In the genomic region with DNA sequence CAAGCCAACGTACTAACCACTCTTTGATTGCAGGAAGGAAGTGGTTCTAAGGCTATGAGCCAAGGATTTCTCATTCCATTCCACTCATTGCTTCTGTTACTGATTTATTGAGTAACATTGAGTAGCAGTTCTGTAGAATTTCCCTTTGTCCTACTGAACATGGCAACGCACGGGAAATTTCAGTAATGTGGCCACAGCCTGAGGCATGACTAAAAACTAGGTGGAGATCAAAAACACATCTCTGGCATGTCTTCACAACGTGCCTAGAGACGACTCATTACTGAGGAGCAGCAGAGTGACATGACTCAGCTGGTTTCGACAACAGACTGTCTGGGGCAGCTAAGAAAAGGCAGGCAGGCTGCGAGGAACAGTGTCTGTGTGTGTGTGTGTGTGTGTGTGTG, we compare ENCODE assay signal across 9 mouse cellular contexts. TPM values are rescaled to one million over a fixed set of nuclear protein-coding genes. Genes with fewer than 3 reads are reported as not detected.
DNase-seq lines count a peak whose midpoint lies in the region; ATAC-seq and TF ChIP-seq lines count a peak whose summit lies in the region.
"Had no signal": no experiment of that assay in that cellular context is flagged by ENCODE, and none has a peak within 500 bp of the region (broad histone marks: within the 10 kb centered on the region; RNA-seq: fewer than 3 reads in every experiment).

No protein-coding gene starts in this region.

- TF ChIP-seq POLR2A in embryonic fibroblast, embryonic 13.5 days (IDR thresholded peaks at IDR 0.05; ENCODE audit: low read depth, low read length) = 0 out of 2 replicates have a peak, but pooled peaks have one; percentile 7

- peak; percentile 34 for DNase-seq in gastrocnemius, adult 2 months
- no peak for DNase-seq in gastrocnemius, postnatal 36 days
- DNase-seq in MN1 (ENCODE audit: low spot score) = peak; percentile 17
- DNase-seq in spleen, adult 12 weeks (ENCODE audit: low spot score) = no peak

- H3K4me2 ChIP-seq in kidney, embryonic 16.5 days (replicated peaks; ENCODE audit: low read depth, low read length) = no peak overlapping the region; the same call in 1 of the 2 replicates
- no peak overlapping the region for H3K4me2 ChIP-seq in midbrain, embryonic 16.5 days (ENCODE audit: low read length)
- H3K4me2 ChIP-seq: neural tube, embryonic 13.5 days had no signal

- H3K4me1 ChIP-seq in embryonic fibroblast, embryonic 13.5 days (ENCODE audit: control insufficient read depth, insufficient read depth, low read length) = no peaks in the 10 kb centered on the region
- H3K4me1 ChIP-seq in kidney, embryonic 16.5 days (ENCODE audit: insufficient read depth, low read length) = 0 out of 2 replicates have a peak, but pooled peaks cover 4% of the 10 kb centered on the region
- no peaks in the 10 kb centered on the region for H3K4me1 ChIP-seq in midbrain, embryonic 16.5 days (ENCODE audit: control insufficient read depth, insufficient read depth, low read length)
- H3K4me1 ChIP-seq: neural tube, embryonic 13.5 days had no signal

- no peaks in the 10 kb centered on the region for H3K36me3 ChIP-seq in kidney, embryonic 16.5 days (ENCODE audit: insufficient read depth, low read length)
- no peaks in the 10 kb centered on the region for H3K36me3 ChIP-seq in midbrain, embryonic 16.5 days (ENCODE audit: control insufficient read depth, insufficient read depth, low read length)
- H3K36me3 ChIP-seq: neural tube, embryonic 13.5 days had no signal

- WGBS in kidney, embryonic 16.5 days = 34% methylated on average over 7 of the region's 7 CpGs
- WGBS in midbrain, embryonic 16.5 days = 35% methylated on average over 7 of the region's 7 CpGs

- no peak overlapping the region for H3K27ac ChIP-seq in gastrocnemius, adult 2 months
- peak overlapping the region; percentile 84 for H3K27ac ChIP-seq in embryonic fibroblast, embryonic 13.5 days (ENCODE audit: insufficient read depth, low read length)
- H3K27ac ChIP-seq in kidney, embryonic 16.5 days (ENCODE audit: low read length) = no peak overlapping the region
- no peak overlapping the region for H3K27ac ChIP-seq in midbrain, embryonic 16.5 days (ENCODE audit: low read length)
- H3K27ac ChIP-seq: neural tube, embryonic 13.5 days had no signal

- no peak overlapping the region for H3K4me3 ChIP-seq in gastrocnemius, adult 2 months
- no peak overlapping the region for H3K4me3 ChIP-seq in embryonic fibroblast, embryonic 13.5 days (ENCODE audit: insufficient read depth, low read length)
- H3K4me3 ChIP-seq in kidney, embryonic 16.5 days (ENCODE audit: low read length) = no peak overlapping the region
- H3K4me3 ChIP-seq in midbrain, embryonic 16.5 days (ENCODE audit: low read depth, low read length) = no peak overlapping the region
- H3K4me3 ChIP-seq: neural tube, embryonic 13.5 days had no signal

- no peaks in the 10 kb centered on the region for H3K9me3 ChIP-seq in kidney, embryonic 16.5 days (ENCODE audit: low read length)
- H3K9me3 ChIP-seq in midbrain, embryonic 16.5 days (replicated peaks; ENCODE audit: control insufficient read depth, low read length, poor library complexity, severe bottlenecking) = no peaks in the 10 kb centered on the region
- H3K9me3 ChIP-seq: neural tube, embryonic 13.5 days had no signal

- no peak for TF ChIP-seq CTCF in gastrocnemius, adult 2 months (IDR thresholded peaks at IDR 0.05)
- TF ChIP-seq CTCF in embryonic fibroblast, embryonic 13.5 days (IDR thresholded peaks at IDR 0.05; ENCODE audit: borderline replicate concordance, insufficient read depth, low read length) = no peak

- H3K27me3 ChIP-seq in kidney, embryonic 16.5 days (ENCODE audit: insufficient read depth, low read length) = no peaks in the 10 kb centered on the region
- H3K27me3 ChIP-seq in midbrain, embryonic 16.5 days (ENCODE audit: control insufficient read depth, insufficient read depth, low read depth, low read length) = no peaks in the 10 kb centered on the region
- H3K27me3 ChIP-seq: neural tube, embryonic 13.5 days had no signal

- H3K9ac ChIP-seq in kidney, embryonic 16.5 days (replicated peaks; ENCODE audit: low read length) = no peak overlapping the region
- H3K9ac ChIP-seq in midbrain, embryonic 16.5 days (ENCODE audit: low read depth, low read length) = no peak overlapping the region
- H3K9ac ChIP-seq: neural tube, embryonic 13.5 days had no signal

- intact Hi-C loops in gastrocnemius, adult 2 months (cut with DNase I) = no loop called here
- intact Hi-C loops in gastrocnemius, postnatal 36 days (cut with DNase I) = no loop called here

- ATAC-seq in kidney, embryonic 16.5 days (ENCODE audit: low FRiP score, low TSS enrichment) = peak; percentile 59; the same call in 1 of the 2 replicates
- ATAC-seq in midbrain, embryonic 16.5 days = peak; percentile 91
- no peak for ATAC-seq in inflammation-experienced regulatory T-cells, adult 6 months

RNA-seq across cellular contexts. Expression of gene Sema3c, which starts 18.0 kb away (rescaled TPM):
- 10 to 100 TPM; 48.1 to 59.1 TPM for total RNA-seq in gastrocnemius, adult 2 months (2021)
- total RNA-seq in gastrocnemius, postnatal 36 days (2021) = 10 to 100 TPM; 39.8 to 47.0 TPM
- polyA plus RNA-seq in embryonic fibroblast, embryonic 13.5 days (2011; ENCODE audit: insufficient read length, low read depth, missing spikeins) = 27.9 and 35.7 TPM in 2 replicates
- polyA plus RNA-seq in kidney, embryonic 16.5 days (2015; fragmentation: Nextera tagmentation; extraction: Ambion mirVana) = 92.4 and 99.1 TPM in 2 replicates
- 13.6 and 15.5 TPM in 2 replicates for polyA plus RNA-seq in midbrain, embryonic 16.5 days (2015; fragmentation: Nextera tagmentation; extraction: Ambion mirVana)
- under 1 TPM in 1 of 3 experiments, not detected in 2; 0.21 TPM for polyA plus RNA-seq in inflammation-experienced regulatory T-cells, adult 6 months (2017; shearing (Covaris generic))

Comparison
In these comparisons a context has a peak if more than half of its experiments do, and no peak if none do; other contexts are left out.
1. DNase-seq: peak in gastrocnemius, adult 2 months (single experiment) and MN1 (single experiment); none in gastrocnemius, postnatal 36 days (0 of 2) and spleen, adult 12 weeks (single experiment).
2. RNA of gene Sema3c, which starts 18.0 kb away (polyA plus RNA-seq): 92.4 to 99.1 TPM in kidney, embryonic 16.5 days, 27.9 to 35.7 TPM in embryonic fibroblast, embryonic 13.5 days and 13.6 to 15.5 TPM in midbrain, embryonic 16.5 days; 0.21 TPM in inflammation-experienced regulatory T-cells, adult 6 months; every median in the first group is over 10 times any median in the second.